Mouse (Mus musculus) midbrain, embryonic 12.5 days (tissue): ENCODE measurements at regions not wholly inside any gene's neighbourhood (a gene's known extent, or its start where the extent isn't known, plus 50 kb on each side); places are given as distances from the start of the nearest gene placed in this dataset.

Source experiments
- ATAC-seq: fragments of 200-750 bp; cut with Nextera tagmentation; 2 replicates; pipeline ENCODE4 v1.8.0; 2017; ENCODE audit warnings: low read depth, moderate TSS enrichment, moderate library complexity; ENCODE audit not compliant: low FRiP score
- H3K27ac ChIP-seq: fragments of 300-500 bp; sonication (generic); replicated peaks from 2 replicates; pipeline ENCODE4 v1.5.1; 2016; ENCODE audit warnings: mild to moderate bottlenecking
- H3K27me3 ChIP-seq: fragments of 300-500 bp; sonication (generic); 2 replicates; pipeline ENCODE4 v1.6.1; 2016; ENCODE audit warnings: mild to moderate bottlenecking
- H3K36me3 ChIP-seq: fragments of 300-500 bp; sonication (generic); 2 replicates; pipeline ENCODE4 v1.6.1; 2016
- H3K4me1 ChIP-seq: fragments of 300-500 bp; sonication (generic); 2 replicates; pipeline ENCODE4 v1.6.1; 2016
- H3K4me2 ChIP-seq: fragments of 300-500 bp; sonication (generic); replicated peaks from 2 replicates; pipeline ENCODE4 v1.6.1; 2016; ENCODE audit warnings: mild to moderate bottlenecking, moderate library complexity
- H3K4me3 ChIP-seq: fragments of 300-500 bp; sonication (generic); 2 replicates; pipeline ENCODE4 v1.5.1; 2016; ENCODE audit warnings: mild to moderate bottlenecking
- H3K9ac ChIP-seq: fragments of 300-500 bp; sonication (generic); replicated peaks from 2 replicates; pipeline ENCODE4 v1.6.1; 2016; ENCODE audit warnings: mild to moderate bottlenecking, moderate library complexity
- H3K9me3 ChIP-seq: fragments of 300-500 bp; sonication (generic); 2 replicates; pipeline ENCODE4 v1.6.1; 2016; ENCODE audit warnings: mild to moderate bottlenecking
- WGBS: fragments of 180-500 bp; shearing (Covaris S2); methylation state at CpG from one replicate; pipeline ENCODE4 v1.1.7; 2016; 5-methylcytosine and 5-hydroxymethylcytosine counted together

GRCm38 (mm10) chr1:186197057-186197456, 79.9 kb upstream of the Lyplal1 start:
- no peak overlapping the region for H3K4me2 ChIP-seq
- no peak overlapping the region for H3K9ac ChIP-seq
- ATAC-seq = no peak
- H3K36me3 ChIP-seq = no peaks in the 10 kb centered on the region
- H3K27me3 ChIP-seq = no peaks in the 10 kb centered on the region
- H3K4me3 ChIP-seq = no peak overlapping the region
- no peaks in the 10 kb centered on the region for H3K9me3 ChIP-seq
- H3K27ac ChIP-seq = no peak overlapping the region
- no peaks in the 10 kb centered on the region for H3K4me1 ChIP-seq
- WGBS = 86% methylated on average over 2 of the region's 2 CpGs

- Histone ChIP-seq H3K27ac (no peak overlapping the region), H3K9me3 (no peaks in the 10 kb centered on the region), H3K4me3 (no peak overlapping the region), H3K9ac (no peak overlapping the region), H3K4me1 (no peaks in the 10 kb centered on the region; the same call in 1 of the 2 replicates), H3K4me2 (no peak overlapping the region), H3K27me3 (no peaks in the 10 kb centered on the region), H3K36me3 (no peaks in the 10 kb centered on the region)
- WGBS = 86% methylated on average over 11 of the region's 11 CpGs
- no peak for ATAC-seq
Measured at GRCm38 (mm10) chr1:186189390-186189789, 72.3 kb upstream of the Lyplal1 start.

- H3K4me1 ChIP-seq = peaks cover 8% of the 10 kb centered on the region
- WGBS = 78% methylated on average over 5 of the region's 5 CpGs
Measured at GRCm38 (mm10) chr1:186187372-186187771, 70.3 kb upstream of the Lyplal1 start.

GRCm38 (mm10) chr1:186183204-186183651, 66.1 kb upstream of the Lyplal1 start:
- Histone ChIP-seq H3K27ac (no peak overlapping the region), H3K27me3 (no peaks in the 10 kb centered on the region), H3K4me3 (no peak overlapping the region), H3K4me1 (peaks cover 11% of the 10 kb centered on the region), H3K9me3 (no peaks in the 10 kb centered on the region), H3K9ac (no peak overlapping the region), H3K4me2 (peak overlapping the region; percentile 13; the same call in 1 of the 2 replicates), H3K36me3 (no peaks in the 10 kb centered on the region)
- ATAC-seq = no peak
- 82% methylated on average over 8 of the region's 8 CpGs for WGBS

More at GRCm38 (mm10) chr1:186187372-186187771, 70.3 kb upstream of the Lyplal1 start:
- Histone ChIP-seq H3K27me3 (no peaks in the 10 kb centered on the region), H3K9me3 (no peaks in the 10 kb centered on the region), H3K4me2 (no peak overlapping the region), H3K9ac (no peak overlapping the region), H3K4me3 (no peak overlapping the region), H3K36me3 (no peaks in the 10 kb centered on the region), H3K27ac (no peak overlapping the region)
- ATAC-seq = no peak

- WGBS = 62% methylated on average over 23 of the region's 23 CpGs
- Histone ChIP-seq H3K9me3 (no peaks in the 10 kb centered on the region), H3K4me2 (peak overlapping the region; percentile 13; the same call in 1 of the 2 replicates), H3K4me3 (no peak overlapping the region), H3K9ac (no peak overlapping the region), H3K27ac (no peak overlapping the region), H3K4me1 (peaks cover 11% of the 10 kb centered on the region), H3K36me3 (no peaks in the 10 kb centered on the region), H3K27me3 (no peaks in the 10 kb centered on the region)
- peak; percentile 69 for ATAC-seq
Measured at GRCm38 (mm10) chr1:186182498-186183203, 65.5 kb upstream of the Lyplal1 start.

GRCm38 (mm10) chr1:186177019-186177418, 59.9 kb upstream of the Lyplal1 start:
- Histone ChIP-seq H3K27me3 (no peaks in the 10 kb centered on the region), H3K9ac (no peak overlapping the region), H3K9me3 (0 out of 2 replicates have a peak, but pooled peaks cover 7% of the 10 kb centered on the region), H3K4me2 (no peak overlapping the region), H3K4me3 (no peak overlapping the region), H3K36me3 (no peaks in the 10 kb centered on the region), H3K27ac (no peak overlapping the region), H3K4me1 (no peaks in the 10 kb centered on the region)
- ATAC-seq = no peak
- 63% methylated on average over 3 of the region's 3 CpGs for WGBS

- no peak for ATAC-seq
- H3K4me2 ChIP-seq = no peak overlapping the region
- H3K9me3 ChIP-seq = 0 out of 2 replicates have a peak, but pooled peaks cover 7% of the 10 kb centered on the region
- H3K27me3 ChIP-seq = no peaks in the 10 kb centered on the region
- no peak overlapping the region for H3K27ac ChIP-seq
- no peak overlapping the region for H3K4me3 ChIP-seq
- no peaks in the 10 kb centered on the region for H3K4me1 ChIP-seq
- WGBS = 90% methylated on average over 8 of the region's 8 CpGs
- no peaks in the 10 kb centered on the region for H3K36me3 ChIP-seq
- no peak overlapping the region for H3K9ac ChIP-seq
Measured at GRCm38 (mm10) chr1:186173472-186174014, 56.4 kb upstream of the Lyplal1 start.

GRCm38 (mm10) chr1:186171691-186172090, 54.6 kb upstream of the Lyplal1 start:
- Histone ChIP-seq H3K4me2 (no peak overlapping the region), H3K4me1 (no peaks in the 10 kb centered on the region), H3K27me3 (no peaks in the 10 kb centered on the region), H3K4me3 (no peak overlapping the region), H3K36me3 (no peaks in the 10 kb centered on the region), H3K9ac (no peak overlapping the region), H3K9me3 (0 out of 2 replicates have a peak, but pooled peaks cover 7% of the 10 kb centered on the region), H3K27ac (no peak overlapping the region)
- WGBS = 87% methylated on average over 6 of the region's 6 CpGs
- ATAC-seq = no peak
